Mouse (Mus musculus): Measurements from ENCODE around the gene Cplane1.
"Not testable (repeated sequence)": the region's sequence is repeated elsewhere in the genome, so short reads cannot be mapped to it uniquely, and the experiment has no call there.

The Cplane1 gene

DNA sequence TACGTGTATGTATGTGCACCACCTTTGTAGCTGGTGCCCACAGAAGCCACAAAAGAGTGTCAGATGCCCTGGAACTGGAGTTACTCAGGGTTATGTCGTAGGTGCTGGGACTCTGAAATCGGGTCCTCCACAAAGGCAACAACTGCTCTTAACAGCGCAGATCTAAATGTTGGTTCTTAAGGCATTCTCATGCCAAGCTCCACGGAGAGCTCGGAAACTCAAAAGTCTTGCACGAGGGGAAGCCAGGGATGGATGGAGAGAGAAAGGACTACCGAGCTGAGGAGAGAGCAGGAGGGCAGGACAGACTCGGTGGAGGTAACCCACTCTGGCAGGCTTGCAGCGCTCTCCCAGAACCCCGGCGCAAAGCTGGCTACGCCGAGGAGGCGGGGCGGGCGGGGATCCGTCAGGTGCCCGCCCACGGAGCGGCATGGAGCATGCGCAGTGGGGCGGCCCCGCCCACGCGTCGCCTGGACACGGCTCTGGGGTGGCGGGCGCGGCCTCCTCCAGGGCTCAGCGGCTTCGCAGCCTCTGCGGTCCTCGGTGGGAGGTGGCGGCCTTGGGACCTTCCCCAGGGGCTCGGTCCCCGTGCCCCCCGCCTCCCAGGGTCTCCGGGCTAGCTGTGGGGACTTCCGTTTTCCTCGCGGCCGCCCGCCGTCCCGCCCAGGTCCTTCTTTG is at the start of gene Cplane1:
TSS of gene Cplane1 (plus strand) at position 516 of the 675 bp plus-strand sequence.
- DNase-seq: peak; percentile 86

- no peak for DNase-seq
These were observed 39.6 kb upstream of the Cplane1 start for GRCm38 (mm10) chr15:8129281-8129680.

- DNase-seq: no peak
These were observed 37.6 kb upstream of the Cplane1 start for GRCm38 (mm10) chr15:8131268-8131667.

DNA sequence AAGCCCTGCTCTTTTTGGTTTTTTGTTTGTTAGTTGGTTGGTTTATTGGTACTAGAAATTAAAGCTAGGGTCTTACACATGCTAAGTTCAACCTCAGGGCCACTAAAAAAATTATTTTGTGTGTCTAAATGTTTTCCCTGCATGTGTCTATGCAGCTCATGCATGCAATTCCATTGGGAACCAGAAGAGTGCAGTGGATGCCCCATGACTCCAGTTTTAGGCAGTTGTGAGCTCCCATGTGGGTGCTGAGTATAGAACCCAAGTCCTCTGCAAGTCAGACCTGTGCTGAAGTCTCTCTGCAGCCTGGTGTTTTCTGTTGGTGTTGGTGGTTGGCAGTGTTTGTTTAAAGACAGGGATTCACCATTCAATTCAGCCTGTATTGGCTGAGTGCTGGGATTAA is 37.1 kb upstream of the Cplane1 start:
- DNase-seq: no peak

DNA sequence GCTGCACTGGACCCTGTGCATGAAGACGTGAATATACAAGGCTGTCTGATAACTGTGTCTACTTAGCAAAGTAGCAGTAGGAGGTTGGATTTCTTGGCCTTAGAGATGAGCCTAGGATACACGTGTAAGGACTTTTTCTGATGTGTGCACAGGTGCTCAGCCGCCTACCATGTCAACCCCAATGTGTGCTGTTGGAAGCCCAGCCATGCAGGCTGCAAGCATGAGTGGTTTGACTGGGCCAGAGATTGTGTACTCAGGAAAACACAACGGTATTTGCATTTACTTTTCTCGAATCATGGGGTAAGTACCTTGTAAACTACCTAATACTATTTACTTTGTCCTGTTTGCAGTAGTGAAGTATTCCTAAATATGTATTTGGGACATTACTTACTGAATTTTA is 33.3 kb upstream of the Cplane1 start:
- DNase-seq: no peak

DNA sequence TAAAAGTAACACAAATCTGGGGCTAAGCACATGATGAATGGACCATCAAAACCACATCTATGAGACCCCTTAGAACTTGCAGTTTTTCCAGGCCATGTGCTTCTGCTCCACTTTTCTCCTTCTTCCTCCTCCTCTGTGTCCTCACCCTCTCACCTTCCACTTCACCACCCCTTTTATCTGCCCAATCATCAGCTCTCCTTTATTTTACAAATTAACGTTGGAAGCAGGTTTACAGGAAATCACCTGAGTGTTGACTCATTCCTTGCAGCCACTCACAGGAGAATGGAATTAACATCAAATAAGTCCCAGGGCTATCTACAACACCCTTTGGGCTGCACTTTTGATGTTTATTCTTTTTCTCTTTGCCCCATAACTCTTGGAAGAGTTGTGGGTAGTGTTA is 7.1 kb upstream of the Cplane1 start:
- no peak for DNase-seq

DNA sequence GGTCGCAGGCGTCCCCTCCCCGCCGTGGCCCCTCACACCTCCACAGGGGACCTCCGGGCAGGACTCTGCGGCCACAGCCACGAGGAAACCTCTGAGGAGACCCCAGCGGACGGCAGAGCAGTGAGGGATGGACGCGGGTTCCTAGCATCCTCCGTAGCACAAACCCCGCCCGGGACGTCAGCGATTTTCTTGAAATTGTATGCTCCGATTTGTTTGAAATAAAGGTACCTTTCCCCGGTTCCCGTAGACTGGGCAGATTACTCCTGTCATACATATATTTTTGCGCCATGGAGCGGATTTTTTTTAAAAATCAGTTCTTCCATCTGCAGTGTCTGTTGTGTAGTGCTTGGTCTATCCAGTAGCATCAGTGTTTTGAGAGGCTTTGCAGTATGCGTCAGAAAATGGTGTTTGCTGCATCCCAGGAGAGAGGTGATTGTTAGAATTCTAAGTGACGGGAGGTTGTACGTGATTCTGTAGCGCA is 400 bp downstream of the Cplane1 start:
- no peak for DNase-seq

- DNase-seq: no peak
These were observed 20.7 kb downstream of the Cplane1 start for GRCm38 (mm10) chr15:8189563-8189962.

GRCm38 (mm10) chr15:8190435-8190834 is 21.5 kb downstream of the Cplane1 start:
- DNase-seq: no peak

DNA sequence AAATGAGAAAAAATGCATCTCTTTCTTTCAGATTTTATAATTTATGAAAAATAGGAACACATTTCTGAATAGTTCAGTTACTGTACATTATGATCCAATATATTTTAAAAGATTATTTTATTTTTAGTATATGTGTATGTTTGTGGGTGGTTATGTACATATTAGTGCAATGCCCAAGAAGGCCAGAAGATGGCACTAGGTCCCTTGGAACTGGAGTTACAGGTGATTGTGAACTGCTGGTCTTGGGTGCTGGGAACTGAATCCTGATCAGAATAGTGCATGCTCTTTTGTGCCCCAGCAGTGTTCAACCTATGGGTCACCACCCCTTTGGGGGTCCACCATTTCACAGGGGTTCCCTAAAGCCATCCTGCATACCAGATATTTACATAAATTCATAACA is 31.4 kb downstream of the Cplane1 start:
- DNase-seq: no peak

GRCm38 (mm10) chr15:8208362-8208761 is 39.5 kb downstream of the Cplane1 start:
- no peak for DNase-seq

- no peak for DNase-seq
These were observed 45.9 kb downstream of the Cplane1 start for GRCm38 (mm10) chr15:8214811-8215210.

DNA sequence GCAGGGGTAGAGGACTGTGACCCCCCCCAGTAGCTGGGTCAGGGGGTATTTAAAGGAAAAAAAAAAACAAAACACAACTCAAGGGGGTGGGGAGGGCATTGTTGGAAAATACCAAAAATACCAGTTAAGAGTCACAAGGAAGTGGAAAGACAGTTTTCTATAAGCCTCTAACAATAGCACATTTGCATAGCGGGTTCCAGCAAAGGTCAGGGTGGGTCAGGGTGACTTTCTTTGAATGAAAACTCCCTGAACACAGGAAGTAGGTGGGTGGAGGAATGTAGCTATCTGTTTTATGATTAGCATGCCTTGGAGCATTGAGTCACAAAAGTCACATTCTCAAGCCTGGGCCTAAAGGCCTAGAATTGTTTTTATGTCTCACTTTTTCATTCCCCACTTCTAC is 65.3 kb downstream of the Cplane1 start:
- DNase-seq: not testable (repeated sequence)

GRCm38 (mm10) chr15:8265946-8266345 is 97.0 kb downstream of the Cplane1 start:
- DNase-seq: peak; percentile 82

- no peak for DNase-seq
These were observed 98.3 kb downstream of the Cplane1 start for GRCm38 (mm10) chr15:8267211-8267610.

GRCm38 (mm10) chr15:8268231-8268630 is 99.3 kb downstream of the Cplane1 start:
- DNase-seq: peak; percentile 14

GRCm38 (mm10) chr15:8271952-8272351 is 103.0 kb downstream of the Cplane1 start:
- no peak for DNase-seq

DNA sequence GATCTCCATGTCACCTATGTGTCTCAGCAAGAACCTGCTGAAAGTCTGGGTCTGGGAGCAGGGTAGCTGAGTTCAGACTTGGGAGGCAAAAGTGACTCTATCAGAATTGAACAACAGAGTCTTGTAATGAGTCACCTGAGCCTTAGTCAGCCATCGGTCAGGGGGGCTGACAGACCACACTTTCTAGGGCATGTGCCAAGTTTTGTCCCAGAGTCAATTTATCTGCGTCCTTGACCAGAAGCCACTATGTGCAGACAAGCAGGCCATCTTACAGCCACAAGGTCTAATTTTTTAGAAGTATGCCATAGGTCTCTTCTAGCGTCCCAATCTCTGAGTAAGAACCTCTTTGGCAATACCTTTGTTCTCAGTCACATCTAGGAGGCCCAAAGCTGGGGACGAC is 109.0 kb downstream of the Cplane1 start:
- not testable (repeated sequence) for DNase-seq

- DNase-seq: peak; percentile 21
These were observed 110.4 kb downstream of the Cplane1 start for GRCm38 (mm10) chr15:8279320-8279779.

DNA sequence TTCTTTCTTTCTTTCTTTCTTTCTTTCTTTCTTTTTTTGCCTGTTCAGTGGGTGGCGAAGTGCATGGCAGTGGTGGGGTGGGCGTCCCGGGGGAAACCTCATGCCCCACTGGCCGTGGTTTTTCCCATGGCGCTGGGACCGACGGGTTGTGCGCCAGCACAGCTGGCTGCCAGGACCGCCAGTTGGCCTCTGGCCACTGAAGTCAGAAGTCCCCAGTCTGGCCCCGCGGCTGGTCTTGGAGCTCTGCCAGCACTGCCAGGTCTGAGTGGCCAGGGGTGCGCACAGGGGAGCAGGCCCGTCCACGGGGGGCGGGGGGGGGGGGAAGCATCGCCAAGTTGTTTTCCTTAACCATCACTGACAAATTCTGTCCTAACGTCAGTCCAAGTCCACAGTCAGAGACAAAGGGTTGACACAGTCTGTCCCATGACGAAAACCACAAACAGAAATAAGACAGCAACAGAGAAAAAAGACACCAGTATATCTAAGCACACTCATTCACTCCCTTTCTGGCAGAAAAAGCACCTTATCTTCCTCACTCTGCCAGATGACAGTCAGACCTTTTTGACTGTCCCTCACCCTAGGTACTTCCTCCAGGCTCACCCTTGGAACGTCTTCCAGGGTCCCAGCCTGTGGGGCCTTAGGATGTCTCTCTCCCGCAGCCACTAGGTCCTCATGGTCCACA is 111.2 kb downstream of the Cplane1 start:
- DNase-seq: peak; percentile 60

- DNase-seq: no peak
These were observed 112.8 kb downstream of the Cplane1 start for GRCm38 (mm10) chr15:8281701-8282100.

- DNase-seq: no peak
These were observed 113.2 kb downstream of the Cplane1 start for GRCm38 (mm10) chr15:8282155-8282554.

GRCm38 (mm10) chr15:8291251-8291650 is 122.3 kb downstream of the Cplane1 start:
- peak; percentile 27 for DNase-seq

GRCm38 (mm10) chr15:8294150-8294549 is 125.2 kb downstream of the Cplane1 start:
- no peak for DNase-seq

All from kidney, adult 11 months (tissue).